Mouse (Mus musculus) heart, postnatal 36 days (tissue): ENCODE results near the gene Olfr283. TPM values are rescaled to one million over a fixed set of nuclear protein-coding genes. Genes with fewer than 3 reads are reported as not detected.
"Not testable (repeated sequence)": the region's sequence is repeated elsewhere in the genome, so short reads cannot be mapped to it uniquely, and the experiment has no call there.

ENCODE experiments used
- DNase-seq, 2 experiments: peaks; one replicate each; pipeline ENCODE4 v3.0.0; 2021 to 2022
- intact Hi-C: fragments of 180-260 bp; cut with DNase I; formaldehyde crosslinking; loops from one replicate; pipeline ENCODE4 v1.15.1; 2025
- total RNA-seq, 2 experiments: library from RNA; stranded (reverse); gene quantifications; 2 replicates each; pipeline ENCODE4 v1.2.3; 2021

Olfr283 gene
- total RNA-seq, result not detected

DNA sequence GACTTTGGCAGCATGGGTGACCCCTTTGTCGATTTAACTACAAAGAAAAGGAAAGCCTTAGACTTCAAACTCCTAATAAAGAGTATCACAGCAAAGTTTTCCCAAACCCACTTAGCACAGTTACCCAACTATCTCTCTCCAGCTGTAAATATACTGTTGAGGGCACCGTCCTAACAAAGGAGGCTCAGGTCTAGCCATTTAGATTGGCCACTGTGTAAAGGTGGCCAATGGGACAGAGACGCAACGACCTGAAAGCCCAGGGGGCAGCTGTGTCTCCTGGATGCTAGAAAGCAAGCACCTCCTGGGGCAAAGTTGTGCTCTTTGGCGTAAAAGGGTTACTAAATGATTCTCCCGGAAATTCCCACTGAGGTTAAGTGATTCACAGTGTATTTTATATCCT, at the start of gene Olfr283:
TSS of gene Olfr283 (minus strand) at position 101 of the 400 bp plus-strand sequence.
- intact Hi-C loops, result no loop called here
- DNase-seq, result no peak

DNA sequence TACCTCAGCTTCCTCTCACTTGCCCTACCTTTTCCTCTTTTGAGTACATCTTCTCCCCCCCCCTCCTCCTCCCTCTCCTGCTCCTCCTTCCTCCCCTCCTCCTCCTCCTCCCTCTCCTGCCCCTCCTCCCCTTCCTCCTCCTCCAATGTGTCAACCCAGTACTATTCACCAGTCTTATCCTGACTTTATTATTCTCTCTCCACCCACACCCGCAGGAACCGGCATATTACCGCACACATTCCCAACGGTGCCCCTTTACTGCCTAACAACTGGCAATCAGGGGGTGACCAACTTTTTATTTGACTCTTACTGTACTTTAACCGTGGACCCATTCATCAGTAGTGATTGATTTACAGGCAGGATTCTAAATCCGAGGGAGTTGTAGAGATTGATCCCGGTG, 44.4 kb upstream of the Olfr283 start:
- intact Hi-C loops, result no loop called here
- DNase-seq, result no peak

DNA sequence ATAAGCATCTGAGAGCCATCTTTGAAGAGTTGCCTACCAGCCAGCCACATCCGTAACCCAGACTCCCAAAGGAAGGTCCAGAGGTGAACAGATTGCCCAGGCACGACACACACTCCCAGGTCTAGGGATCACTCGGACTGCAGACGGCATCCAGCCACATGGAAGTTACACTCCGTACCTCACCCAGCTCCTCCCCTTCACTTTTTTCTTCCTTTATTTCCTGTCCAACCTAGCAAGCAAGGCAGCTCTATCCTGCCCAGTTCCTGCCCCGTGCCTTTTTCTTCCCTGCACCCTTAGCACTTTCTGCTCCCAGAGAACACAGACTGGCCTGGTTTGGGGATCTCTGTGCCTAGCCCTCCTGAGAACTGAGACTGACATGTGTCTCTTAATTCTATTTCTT, 44.0 kb upstream of the Olfr283 start:
- intact Hi-C loops, result loop anchor here (5.0 kb wide), 1 partner anchor 78 kb away; no protein-coding TSS in a partner anchor
- no peak for DNase-seq

DNA sequence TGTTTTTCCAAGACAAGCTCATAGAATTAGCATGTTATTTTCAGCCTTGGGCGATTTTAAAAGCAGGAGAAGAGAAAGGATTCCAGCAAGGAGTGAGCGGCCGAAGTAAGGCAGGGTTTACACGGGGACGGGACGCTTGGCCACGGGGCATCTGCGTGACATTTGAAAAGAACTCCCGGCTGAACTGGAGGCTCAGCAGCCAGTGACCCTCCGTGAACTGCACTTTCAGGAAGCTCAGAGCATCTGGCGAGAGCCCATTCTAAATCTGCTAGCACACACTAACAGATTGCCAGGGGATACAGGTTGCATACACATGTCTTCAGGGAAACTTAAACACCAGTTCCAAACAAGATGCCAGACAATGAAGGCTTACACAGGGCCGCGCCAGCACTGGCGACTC, 43.6 kb upstream of the Olfr283 start:
- DNase-seq, result no peak
- intact Hi-C loops, result loop anchor here (5.0 kb wide), 1 partner anchor 78 kb away; no protein-coding TSS in a partner anchor

DNA sequence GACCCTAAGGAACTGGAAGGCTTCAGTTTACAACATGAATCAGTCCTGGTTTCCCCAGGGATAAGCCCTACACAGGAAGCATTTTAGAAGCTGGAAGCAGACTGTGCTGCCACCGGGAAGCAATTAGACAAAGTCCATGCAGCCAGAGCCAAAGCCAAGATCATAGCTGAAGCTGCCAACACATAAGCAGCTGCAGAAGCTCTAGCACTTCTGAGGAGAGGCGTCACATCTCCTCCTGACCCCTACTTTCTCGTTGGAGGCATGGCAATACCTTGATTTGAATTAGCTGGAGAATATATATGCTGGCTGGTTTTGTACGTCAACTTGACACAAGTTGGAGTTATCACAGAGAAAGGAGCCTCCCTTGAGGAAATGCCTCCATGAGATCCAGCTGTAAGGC, 40.2 kb upstream of the Olfr283 start:
- intact Hi-C loops, result loop anchor here (5.0 kb wide), 1 partner anchor 81 kb away; no protein-coding TSS in a partner anchor
- DNase-seq, result no peak

DNA sequence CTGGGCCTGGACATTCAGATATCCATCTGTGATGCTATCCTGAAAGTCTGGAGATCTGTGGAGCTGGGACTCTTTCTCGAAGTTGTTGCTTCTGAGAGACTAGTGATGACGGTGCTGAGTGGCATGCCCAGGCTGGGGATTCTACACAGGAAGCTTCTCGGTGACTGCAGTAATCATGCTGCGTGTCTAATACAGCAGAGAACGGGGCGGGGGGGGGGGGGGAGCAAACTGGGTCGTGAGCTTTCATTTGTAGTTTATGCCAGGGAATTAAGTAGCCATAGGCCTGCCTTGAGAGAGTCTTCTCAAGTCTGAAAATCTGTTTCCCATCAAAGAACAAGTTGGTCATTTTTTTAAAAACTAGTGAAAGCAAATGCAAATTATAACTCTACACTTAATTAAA, 37.4 kb upstream of the Olfr283 start:
- DNase-seq, result no peak
- intact Hi-C loops, result no loop called here

DNA sequence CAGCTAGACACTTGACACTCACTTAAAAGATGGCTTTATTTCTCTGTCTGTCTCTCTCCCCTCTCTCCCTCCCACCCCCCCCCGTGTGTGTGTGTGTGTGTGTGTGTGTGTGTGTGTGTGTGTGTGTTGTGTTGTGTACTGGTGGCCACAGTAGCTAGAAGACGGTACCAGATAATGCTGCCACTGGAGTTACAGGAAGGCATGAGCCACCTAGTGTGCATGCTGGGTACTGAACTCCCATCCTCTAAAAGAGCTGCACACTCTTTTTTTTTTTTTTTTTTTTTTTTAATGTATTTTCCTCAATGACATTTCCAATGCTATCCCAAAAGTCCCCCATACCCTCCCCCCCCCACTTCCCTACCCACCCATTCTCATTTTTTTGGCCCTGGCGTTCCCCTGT, 36.5 kb upstream of the Olfr283 start:
- intact Hi-C loops, DNase-seq: not testable (repeated sequence)

DNA sequence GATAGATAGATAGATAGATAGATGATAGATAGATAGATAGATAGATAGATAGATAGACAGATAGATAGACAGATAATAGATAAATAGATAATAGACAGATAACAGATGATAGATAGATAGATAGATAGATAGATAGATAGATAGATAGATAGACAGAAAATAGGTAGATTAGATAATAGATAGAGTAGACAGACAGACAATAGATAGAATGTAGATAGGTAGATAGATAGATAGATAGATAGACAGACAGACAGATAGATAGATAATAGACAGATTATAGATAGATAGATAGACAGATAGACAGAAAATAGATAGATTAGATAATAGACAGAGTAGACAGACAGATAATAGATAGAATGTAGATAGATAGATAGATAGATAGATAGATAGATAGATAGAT, 36.1 kb upstream of the Olfr283 start:
- intact Hi-C loops, DNase-seq: not testable (repeated sequence)

DNA sequence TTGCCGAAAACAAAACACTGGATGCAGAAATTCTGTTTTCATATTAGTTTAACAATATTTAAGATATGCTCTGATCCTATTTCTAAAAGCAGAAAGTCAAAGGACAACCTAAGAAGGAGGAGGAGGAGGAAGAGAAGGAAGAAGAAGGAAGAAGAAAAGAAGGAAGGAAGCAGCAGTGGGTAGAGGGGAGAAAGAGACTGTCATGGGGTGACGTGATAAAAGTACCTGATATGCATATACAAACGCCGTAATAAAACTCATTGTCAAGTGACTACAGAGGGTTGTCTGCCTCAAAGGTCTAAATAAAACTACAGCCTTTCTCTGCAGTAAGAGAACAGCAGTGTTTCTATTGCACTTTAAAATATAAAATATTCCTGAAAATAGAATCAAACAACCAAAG, 35.2 kb upstream of the Olfr283 start:
- intact Hi-C loops, result no loop called here
- DNase-seq, result no peak

DNA sequence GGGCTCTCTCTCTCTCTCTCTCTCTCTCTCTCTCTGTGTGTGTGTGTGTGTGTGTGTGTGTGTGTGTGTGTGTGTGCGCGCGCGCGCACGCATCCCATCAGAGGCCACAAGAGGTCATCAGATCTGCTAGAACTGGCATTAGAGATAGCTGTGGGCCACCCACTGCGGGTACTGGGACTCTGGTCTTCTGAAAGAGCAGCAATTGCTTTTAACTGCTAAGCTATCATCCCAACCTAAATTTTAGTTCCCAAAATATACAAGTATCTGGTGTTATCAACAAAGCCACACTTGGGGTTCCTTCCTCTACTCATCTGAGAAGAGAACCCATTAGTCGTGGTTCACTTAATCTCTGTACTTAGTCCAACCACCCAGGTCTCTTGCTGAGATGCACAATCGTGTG, 29.5 kb upstream of the Olfr283 start:
- intact Hi-C loops, result no loop called here
- DNase-seq, result no peak

DNA sequence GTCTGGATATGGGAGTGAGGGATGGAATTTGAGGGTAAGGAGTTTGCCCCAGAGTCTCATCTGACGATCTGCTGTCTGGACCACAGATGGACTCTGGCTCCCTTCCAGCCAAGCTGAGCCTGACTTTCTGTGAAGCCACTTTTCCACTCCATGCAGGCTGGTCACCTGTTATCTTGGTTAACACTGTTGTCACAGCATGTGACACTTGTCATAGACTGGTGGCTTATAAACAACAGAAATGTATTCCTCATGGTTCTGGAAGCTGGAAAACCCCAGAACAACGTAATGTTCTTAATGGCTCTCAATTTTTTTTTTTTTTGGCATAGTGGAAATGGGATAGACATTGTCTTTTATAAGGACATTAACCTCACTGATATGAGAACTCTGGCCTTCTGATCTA, 28.9 kb upstream of the Olfr283 start:
- DNase-seq, result no peak
- intact Hi-C loops, result no loop called here

DNA sequence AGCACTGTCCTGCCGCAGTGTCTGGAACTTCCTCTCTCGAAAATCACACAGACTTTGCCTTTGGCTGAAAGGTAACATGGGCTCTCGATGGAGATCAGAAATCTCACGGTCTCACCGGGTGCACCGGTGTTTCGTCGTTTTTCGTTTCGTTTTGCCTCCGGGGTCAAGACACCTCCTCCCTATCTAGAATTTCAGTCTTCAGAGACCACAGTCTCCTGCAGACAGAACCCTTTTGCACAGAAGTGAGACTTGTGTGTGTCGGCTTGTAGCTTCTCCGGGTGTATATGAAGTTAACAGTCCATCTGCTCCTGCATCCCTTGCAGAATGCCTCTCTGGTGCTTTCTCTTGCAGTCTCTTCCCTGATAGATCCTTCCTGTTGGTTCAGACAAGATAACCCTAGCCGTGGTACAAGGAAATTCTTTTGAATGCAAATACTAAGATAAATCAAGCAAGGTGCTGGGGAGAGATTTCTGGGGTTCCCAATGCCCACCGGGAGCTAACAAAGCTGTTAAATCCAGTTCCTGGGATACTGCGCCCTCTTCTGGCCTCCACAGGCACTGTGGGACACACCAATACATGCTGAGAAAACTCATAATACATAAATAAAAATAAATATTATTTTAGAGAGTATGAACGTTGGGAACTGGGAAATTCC, 27.8 kb upstream of the Olfr283 start:
- intact Hi-C loops, result no loop called here
- DNase-seq, result no peak

DNA sequence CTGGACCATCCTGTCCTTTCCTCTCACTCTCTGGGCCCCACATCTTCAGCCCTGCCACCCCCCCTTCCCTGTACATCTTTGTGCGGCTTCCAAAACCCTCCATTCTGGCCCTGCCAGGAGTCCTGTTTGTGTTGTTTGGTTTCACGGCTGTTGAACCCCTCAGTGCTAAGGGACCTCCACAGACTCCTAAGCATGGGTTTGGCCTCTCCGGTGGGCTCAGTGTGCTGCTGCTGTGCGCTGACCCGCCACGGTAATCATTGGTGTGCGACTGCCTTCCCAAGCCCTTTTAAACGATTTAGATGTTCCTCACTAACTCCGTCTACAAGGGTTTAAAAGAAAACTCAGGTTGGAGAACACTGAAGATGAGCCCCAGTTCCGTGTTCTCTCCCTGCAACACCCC, 21.6 kb upstream of the Olfr283 start:
- intact Hi-C loops, result no loop called here
- no peak for DNase-seq

DNA sequence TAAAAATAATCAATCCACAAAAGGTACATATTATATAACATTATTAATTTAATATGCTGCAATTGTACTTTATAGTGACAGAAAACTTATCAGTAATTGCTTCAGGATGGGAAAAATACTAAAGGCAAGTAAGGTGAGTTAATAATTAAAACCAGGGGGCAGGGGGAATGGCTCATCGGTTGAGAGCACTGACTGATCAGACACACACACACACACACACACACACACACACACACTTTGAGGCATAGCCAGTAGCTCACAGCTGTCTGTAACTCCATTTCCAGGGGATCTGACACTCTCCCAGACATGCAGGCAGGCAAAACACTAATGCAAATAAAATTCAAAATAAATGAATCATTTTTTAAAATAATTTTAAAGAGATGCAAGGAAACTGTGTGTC, 16.4 kb upstream of the Olfr283 start:
- intact Hi-C loops, result no loop called here
- no peak for DNase-seq

DNA sequence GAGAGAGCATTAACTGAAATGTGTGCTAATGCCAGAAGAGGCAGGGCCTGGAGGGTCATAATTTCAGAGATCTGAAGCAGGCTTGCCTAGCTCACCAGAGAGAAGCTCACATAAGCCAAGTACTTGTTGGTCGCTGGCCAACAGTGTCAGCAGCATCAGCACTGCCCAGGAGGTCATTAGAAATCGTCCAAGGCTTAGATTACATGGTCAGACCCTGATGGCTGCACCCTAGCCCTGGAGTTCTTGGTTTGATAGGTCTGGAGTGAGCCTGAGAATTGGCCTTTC, 11.1 kb upstream of the Olfr283 start:
- DNase-seq, result no peak
- intact Hi-C loops, result loop anchor here (5.0 kb wide), 1 partner anchor 300 kb away; the partner anchor contains the start of genes Pfkm and Senp1

DNA sequence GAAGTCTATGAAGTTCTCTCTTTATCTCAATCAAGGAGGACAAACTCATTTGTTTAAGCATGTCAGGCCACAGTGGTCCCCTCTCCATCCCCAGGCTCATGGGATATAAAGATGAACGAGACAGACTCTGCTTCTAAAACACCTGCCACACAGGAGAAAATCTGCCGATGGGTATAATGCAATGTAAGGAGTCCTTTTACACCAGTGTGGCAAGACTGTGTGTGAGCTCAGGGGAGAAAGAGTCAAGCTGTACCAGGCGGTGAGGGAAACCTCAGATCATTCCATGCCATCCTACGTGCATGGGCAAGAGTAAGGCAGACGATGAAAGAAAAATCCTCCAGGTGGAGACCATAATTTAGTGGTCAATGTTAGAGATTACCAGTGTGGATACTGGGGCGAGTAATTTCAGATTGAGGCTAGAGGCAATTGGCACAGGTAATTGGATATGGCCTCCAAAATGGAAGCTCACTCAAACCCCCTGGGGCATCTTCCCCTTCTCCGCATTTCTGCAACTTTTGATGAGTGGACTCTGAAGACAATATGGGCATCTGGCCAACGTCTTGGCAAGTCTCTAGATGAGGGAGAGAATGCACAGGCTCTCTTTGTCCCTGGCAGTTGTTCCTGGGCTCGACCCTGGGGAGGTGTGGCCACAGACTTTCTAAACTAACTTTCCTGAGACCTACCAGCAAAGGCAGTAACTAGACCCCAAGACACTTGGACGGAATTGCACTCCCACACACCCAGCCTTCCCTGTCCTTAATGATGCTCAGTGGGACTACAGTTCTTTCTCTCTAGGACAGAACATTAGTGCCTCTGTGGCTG, 10.5 kb upstream of the Olfr283 start:
- intact Hi-C loops, result loop anchor here (5.0 kb wide), 1 partner anchor 299 kb away; the partner anchor contains the start of genes Pfkm and Senp1
- no peak for DNase-seq

DNA sequence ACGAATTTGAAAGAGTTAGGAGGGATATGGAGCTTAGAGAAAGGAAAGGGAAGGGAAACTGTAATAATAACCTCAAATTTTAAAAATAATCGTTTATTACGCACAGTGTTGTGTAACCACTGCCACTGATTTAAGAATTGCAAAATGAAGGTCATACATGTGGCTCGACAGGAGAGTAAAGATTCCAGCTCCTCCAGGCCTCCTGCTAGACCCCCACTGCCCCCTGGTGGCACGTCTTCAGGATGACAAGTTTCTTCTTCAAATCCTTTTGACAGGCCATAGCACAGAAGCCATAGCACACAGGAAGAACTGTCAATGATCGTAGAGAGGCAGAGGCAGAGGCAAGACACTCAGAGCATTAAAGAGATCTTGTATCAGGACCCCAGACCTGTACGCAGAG, 9.1 kb upstream of the Olfr283 start:
- intact Hi-C loops, result loop anchor here (2.0 to 5.0 kb wide), 2 partner anchors 207 to 297 kb away; partner anchors contain the start of genes Pfkm and Senp1
- peak; percentile 66 to 76 for DNase-seq

DNA sequence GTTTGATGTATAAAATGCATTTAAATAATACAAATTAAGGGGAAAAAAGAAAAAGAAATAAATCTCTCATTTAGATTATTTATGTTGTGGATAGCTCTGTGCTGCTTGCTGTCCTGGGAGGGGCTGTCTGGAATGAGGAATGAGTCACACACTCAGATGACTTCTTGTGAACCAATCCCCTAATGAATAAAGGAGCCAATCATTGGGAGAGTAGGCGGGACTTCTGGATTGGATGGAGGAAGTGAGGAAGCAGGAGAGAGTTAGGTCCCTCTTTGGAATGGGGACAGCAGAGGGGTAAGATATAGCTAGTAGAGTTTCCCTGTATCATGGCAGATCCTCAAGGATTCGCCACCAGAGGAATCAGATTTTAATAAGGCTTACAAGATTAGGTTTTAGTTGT, 6.9 kb upstream of the Olfr283 start:
- DNase-seq, result no peak
- intact Hi-C loops, result loop anchor here (2.0 kb wide), 1 partner anchor 205 kb away; no protein-coding TSS in a partner anchor

DNA sequence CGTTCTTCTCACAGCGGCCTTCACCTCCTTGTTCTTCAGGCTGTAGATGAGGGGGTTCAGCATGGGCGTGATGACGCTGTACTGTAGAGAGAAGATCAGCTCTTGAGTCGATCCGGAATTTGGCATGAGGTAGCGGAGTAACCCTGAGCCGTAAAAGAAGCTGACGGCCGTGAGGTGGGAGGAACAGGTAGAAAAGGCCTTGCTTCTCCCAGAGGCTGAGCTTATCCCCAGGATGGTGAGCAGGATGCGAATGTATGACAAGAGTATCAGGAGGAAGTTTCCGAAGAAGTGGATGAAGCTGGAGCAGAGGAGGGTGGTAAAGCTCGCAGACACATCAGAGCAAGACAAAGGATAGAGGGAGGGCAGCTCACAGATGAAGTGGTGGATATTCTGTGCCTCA, 2.5 kb downstream of the Olfr283 start:
- intact Hi-C loops, result no loop called here
- no peak for DNase-seq

DNA sequence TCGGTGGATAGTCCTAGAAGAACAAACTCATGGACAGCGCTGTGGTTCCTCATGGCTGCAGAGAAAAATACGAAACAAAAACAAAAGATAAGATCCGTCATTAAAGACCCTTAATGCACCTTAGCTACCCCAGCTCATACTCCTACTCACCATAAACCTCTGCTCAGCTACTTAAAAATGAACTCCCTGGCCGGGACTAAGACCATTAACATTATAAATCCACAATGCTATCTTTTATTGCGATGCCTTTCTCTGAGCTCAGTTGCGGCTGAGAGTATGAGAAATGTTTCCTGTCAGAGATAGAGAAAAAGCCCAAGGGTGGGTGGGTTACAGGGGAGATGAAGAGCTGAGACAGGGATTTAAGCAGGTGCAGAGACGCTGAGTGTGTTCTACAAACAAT, 39.9 kb downstream of the Olfr283 start, which contains the start of gene Olfr284:
TSS of gene Olfr284 (minus strand) at position 101 of the 400 bp plus-strand sequence.
- DNase-seq, result no peak
- intact Hi-C loops, result no loop called here
